Mouse (Mus musculus) cortical plate, adult 2 months (tissue): Measurements from ENCODE around the gene Lonp1. TPM values are rescaled to one million over a fixed set of nuclear protein-coding genes. Genes with fewer than 3 reads are reported as not detected.

Source experiments
- H3K27ac ChIP-seq: fragments of 200-500 bp; 2 replicates; pipeline ENCODE4 v1.5.1; 2012; ENCODE audit warnings: low read length, control low read depth, inconsistent platforms; ENCODE audit not compliant: insufficient read depth
- H3K4me1 ChIP-seq: fragments of 200-500 bp; 2 replicates; pipeline ENCODE4 v1.6.1; 2011; ENCODE audit warnings: low read length; ENCODE audit not compliant: control insufficient read depth, insufficient read depth
- H3K4me3 ChIP-seq: fragments of 200-500 bp; 2 replicates; pipeline ENCODE4 v1.5.1; 2011; ENCODE audit warnings: mild to moderate bottlenecking, low read length, control low read depth; ENCODE audit not compliant: insufficient read depth
- CTCF ChIP-seq: fragments of 200-500 bp; IDR thresholded peaks from 2 replicates; pipeline ENCODE4 v1.5.1; 2011; ENCODE audit warnings: mild to moderate bottlenecking, control low read depth, low read length; ENCODE audit not compliant: insufficient read depth; ENCODE audit errors: extremely low read depth
- POLR2A ChIP-seq: fragments of 200-500 bp; IDR thresholded peaks from 2 replicates; pipeline ENCODE4 v1.6.1; 2011; ENCODE audit warnings: mild to moderate bottlenecking, low read length, control low read depth; ENCODE audit not compliant: insufficient read depth; ENCODE audit errors: extremely low read depth
- polyA plus RNA-seq: library from polyadenylated mRNA; depleted of rRNA; stranded (reverse); fragments of >200 nt; gene quantifications from 2 replicates; pipeline ENCODE4 v1.2.3, GENCODE M21; 2012; rRNA removed

The Lonp1 gene
- 78.3 and 82.5 TPM in 2 replicates for polyA plus RNA-seq

DNA sequence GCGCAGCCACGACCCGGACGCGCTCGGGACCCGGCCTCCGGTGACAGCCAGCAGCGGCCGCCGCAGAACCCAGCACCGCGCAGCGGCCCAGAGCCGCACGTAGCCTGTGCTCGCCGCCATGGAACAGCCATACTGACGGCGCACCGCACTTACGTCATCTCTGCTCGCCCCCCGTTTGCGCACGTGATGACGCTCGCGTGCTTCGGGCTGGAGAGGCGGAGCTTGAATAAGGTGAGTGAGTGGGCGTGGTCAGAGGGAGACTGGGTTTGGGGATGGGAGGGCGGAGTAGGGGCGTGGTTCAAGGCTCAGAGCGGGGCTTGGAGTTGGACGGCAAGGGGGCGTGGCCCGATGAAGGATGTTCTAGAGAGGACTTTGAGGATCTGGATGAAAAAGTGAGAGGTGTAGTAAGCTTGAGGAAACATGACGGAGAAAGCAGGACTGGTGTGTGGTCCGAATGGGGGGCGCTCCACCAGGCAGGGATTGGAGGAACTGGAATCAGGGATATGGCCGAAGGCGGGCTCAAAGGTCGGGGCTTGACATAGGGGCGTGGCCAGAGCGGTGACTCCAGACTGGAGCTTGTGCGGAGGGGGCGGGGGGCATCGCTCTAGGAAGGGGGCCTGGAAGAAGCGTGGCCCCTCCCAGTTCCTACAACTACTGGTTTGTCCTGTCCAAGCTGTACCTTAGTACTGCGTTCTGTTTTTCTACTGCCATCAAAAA, at the start of gene Lonp1:
Lonp1 (minus strand) TSS at position 134 of the 717 bp plus-strand sequence.
- TF ChIP-seq CTCF (no peak), POLR2A (peak; percentile 76; the same call in 1 of the 2 replicates)
- no peak within 1 kb of the TSS for H3K27ac ChIP-seq

DNA sequence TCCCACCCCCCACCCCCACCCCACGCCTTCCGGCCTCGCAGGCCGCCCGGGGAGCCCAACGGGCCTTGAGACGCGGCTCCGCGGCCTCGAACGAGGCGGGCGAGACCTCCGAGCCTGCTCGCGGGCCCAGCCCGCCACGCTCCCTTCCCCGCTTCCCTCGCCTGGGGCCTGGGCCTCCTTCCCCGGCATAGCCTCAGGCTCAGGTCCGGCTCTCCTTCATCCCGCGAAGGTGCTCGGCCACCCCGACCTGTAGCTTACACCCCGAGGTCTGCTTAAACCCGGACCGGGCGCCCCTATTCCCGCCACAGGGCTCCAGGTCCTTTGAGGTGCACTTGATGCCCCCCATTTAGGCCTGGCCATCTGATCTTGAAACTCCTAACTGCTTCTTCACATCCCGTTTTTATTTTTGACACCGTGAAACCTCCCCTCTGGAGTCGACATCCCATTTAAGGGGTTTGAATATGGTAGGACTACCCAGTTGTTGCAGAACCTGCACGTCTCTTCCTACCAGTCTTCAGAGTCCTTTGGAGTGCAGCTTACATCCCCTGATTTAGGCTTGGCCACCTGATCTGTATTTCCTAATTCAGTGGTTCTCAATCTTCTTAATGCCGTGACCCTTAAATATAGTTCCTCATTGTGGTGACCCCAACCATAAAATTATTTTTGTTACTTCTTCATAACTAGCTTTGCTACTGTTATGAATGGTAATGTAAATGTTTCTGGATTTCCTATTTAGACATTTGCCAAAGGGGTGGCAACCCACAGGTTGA, 47.1 kb upstream of the Lonp1 start:
- H3K27ac ChIP-seq, result no peak overlapping the region
- H3K4me3 ChIP-seq, result peak overlapping the region; percentile 85
- TF ChIP-seq POLR2A, result no peak
- TF ChIP-seq CTCF, result no peak
- H3K4me1 ChIP-seq, result peaks cover 10% of the 10 kb centered on the region; the same call in 1 of the 2 replicates

More for the DNA sequence above, at the start of gene Lonp1:
- Histone ChIP-seq H3K4me3 (peak within 1 kb of the TSS; percentile 35), H3K4me1 (no peaks in the 10 kb centered on the region)

DNA sequence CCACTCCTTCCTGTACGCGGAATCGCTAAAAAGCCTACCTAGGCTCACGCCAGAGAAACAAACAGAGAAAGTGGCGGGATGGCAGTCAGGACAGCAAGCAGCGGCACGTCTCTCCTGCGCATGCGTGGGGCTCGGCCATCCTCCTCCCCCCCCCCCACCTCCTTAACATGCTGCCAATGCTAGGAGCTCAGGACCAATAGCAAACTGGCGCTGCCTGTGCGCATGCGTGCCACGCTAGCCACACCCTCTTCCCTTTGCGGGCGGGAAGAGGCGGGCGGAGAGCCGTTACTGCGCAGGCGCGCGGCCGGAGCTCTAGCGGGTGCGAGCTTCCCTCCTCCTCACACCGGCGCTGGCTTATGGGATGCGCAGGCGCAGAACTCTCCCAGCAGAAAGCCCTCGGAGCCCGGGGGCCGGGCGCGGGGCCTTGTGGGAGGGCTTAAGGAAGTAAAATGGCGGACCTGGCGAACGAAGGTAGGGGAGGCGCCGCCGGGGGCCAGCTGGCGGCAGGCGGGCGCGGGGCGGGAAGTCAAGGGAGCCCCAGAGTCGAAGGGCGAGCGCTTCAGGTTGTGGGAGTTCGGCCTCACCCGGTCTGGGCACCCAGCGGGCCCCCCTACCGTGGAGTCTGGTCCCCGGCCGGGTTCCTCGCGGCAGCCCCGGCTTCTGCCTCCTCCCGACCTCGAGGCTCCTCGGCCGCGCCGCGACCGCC, 46.4 kb upstream of the Lonp1 start, which contains the start of gene Ranbp3:
Ranbp3 (plus strand) TSS at position 354 of the 706 bp plus-strand sequence.
- H3K4me1 ChIP-seq, result peaks cover 10% of the 10 kb centered on the region; the same call in 1 of the 2 replicates
- TF ChIP-seq POLR2A (peak; percentile 94), CTCF (no peak)
- peak within 1 kb of the TSS; percentile 61; the same call in 1 of the 2 replicates for H3K27ac ChIP-seq
- peak within 1 kb of the TSS; percentile 85 for H3K4me3 ChIP-seq

DNA sequence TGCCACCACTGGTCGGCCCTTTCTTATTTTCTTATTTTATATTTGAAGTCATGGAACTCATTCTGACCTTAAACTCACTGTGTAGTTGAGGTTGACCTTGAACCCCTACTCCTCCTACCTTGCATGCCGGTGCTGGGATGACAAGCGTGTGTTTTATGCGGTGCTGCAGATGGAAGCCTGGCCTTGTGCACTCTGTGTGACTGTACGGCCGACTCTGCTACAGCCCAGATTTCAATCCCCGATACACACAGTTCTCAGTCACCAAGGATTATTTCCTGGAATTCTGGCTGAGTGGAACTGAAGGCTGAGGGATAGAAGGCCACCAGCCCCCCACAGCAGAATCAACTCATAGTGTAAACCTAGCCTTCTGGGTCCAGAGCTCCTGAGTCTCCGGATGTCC, 43.1 kb upstream of the Lonp1 start:
- Histone ChIP-seq H3K4me3 (no peak overlapping the region), H3K27ac (no peak overlapping the region), H3K4me1 (peaks cover 7% of the 10 kb centered on the region; the same call in 1 of the 2 replicates)
- TF ChIP-seq POLR2A, result no peak
- TF ChIP-seq CTCF, result no peak

DNA sequence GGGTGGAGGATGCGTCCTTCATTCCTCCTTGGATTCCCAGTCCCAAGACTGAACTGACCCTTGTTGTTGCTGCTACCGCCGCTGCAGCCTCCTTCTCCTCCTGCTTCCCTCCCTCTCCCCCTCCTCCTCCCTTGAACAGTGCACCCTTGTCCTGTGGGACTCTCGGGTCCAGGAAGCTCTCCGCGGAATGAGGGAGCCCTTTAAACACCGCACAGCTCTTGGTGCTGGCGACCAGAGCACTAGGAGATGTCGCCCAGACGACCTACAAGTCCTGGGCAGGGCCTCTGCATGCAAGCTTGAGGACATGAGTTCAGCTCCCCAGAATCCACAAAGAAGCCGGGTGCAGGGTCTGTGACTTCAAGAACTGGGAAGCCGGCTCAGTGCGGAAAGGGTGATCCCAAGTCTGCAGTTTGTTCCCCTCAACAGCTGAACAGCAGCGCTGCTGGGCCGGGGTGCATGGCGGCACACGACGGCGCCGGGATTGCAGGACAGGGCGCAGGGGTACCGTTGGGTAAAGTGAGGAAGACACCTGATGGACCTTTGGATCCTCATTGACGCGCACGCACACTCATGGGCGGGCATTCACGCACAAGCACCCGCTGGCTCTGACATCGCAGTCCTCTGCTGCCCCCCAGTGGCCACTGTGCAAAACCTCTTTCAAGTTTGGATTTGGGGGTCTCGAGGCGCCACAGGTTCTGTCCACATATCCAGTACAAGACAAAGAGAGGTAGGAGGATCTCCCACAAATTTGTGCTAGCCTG, 41.9 kb upstream of the Lonp1 start:
- peak overlapping the region; percentile 28 for H3K4me3 ChIP-seq
- TF ChIP-seq POLR2A (no peak), CTCF (peak; percentile 86)
- H3K4me1 ChIP-seq, result 0 out of 2 replicates have a peak, but pooled peaks cover 3% of the 10 kb centered on the region

DNA sequence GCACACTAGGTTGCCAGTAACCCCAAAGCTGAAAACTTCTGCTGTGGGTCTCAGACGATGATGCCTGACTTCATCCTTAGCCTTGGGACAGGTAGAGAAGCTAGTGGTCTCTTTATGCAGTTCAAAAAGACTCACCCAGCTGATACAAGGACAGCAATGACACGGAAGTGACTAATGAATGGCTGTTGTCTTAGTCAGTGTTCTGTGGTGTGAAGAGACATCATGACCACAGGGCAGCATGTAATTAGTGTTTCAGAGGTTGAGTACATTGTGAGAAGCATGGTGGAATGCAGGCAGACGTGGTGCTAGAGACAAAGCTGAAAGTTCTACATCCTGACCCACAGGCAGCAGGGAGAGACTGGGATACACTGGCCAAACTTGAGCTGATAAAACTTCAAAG, 40.9 kb upstream of the Lonp1 start:
- Histone ChIP-seq H3K27ac (no peak overlapping the region), H3K4me1 (0 out of 2 replicates have a peak, but pooled peaks cover 2% of the 10 kb centered on the region), H3K4me3 (no peak overlapping the region)
- TF ChIP-seq CTCF, result no peak
- no peak for TF ChIP-seq POLR2A

More for the DNA sequence above, 41.9 kb upstream of the Lonp1 start:
- H3K27ac ChIP-seq, result no peak overlapping the region

DNA sequence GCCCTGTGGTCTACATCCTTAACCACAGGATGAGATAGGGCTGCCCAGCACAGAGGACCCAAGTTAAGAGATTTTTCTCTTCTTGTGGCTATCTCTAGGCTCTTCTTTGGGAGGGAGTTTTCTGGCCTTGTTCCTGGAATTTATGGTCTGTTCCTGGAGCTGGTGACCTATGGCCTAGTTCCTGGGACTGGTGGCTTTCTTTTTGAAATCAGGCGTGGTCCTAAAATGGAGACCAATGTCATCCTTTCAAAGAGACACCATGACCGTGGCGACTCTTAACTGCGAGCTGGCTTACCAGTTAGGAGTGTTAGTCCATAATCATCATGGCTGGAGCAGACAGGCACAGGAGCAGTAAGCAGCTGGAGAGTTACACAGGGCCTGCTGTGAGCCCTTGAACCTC, 39.7 kb upstream of the Lonp1 start:
- H3K4me1 ChIP-seq, result no peaks in the 10 kb centered on the region
- no peak overlapping the region for H3K27ac ChIP-seq
- TF ChIP-seq POLR2A (no peak), CTCF (no peak)
- no peak overlapping the region for H3K4me3 ChIP-seq

DNA sequence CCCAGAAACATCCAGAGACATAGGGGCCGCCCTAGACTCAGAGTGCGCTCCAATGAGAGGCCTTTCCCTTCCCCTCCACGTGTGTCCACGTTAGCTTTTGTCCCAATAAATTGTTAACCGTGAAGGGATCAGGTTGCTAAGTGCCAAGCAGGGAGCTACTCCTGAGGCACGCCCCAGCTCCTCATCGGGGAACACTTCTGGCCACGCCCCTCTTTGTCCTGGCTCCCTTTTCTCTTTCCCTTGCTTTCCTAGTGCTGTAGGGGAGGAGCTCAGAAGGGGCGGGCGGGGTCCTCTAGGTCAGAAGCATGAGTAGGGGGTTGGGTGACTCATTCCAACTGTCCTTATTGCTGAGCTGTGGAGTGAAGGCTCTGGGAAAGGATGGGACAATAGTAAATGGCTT, 37.6 kb upstream of the Lonp1 start:
- Histone ChIP-seq H3K27ac (no peak overlapping the region), H3K4me3 (no peak overlapping the region)
- TF ChIP-seq CTCF (no peak), POLR2A (no peak)

More for the DNA sequence above, 37.6 kb upstream of the Lonp1 start:
- no peaks in the 10 kb centered on the region for H3K4me1 ChIP-seq
